Mouse (Mus musculus): ENCODE results near the gene Tmem260. TPM values are rescaled to one million over a fixed set of nuclear protein-coding genes. Genes with fewer than 3 reads are reported as not detected.
A peak's percentile ranks its signal among the peaks of the same experiment; 100 is the strongest.
"Not testable (repeated sequence)": the region's sequence is repeated elsewhere in the genome, so short reads cannot be mapped to it uniquely, and the experiment has no call there.

Gene Tmem260
- polyA plus RNA-seq, 1 experiment from 2014 or later = 6.7 TPM

DNA sequence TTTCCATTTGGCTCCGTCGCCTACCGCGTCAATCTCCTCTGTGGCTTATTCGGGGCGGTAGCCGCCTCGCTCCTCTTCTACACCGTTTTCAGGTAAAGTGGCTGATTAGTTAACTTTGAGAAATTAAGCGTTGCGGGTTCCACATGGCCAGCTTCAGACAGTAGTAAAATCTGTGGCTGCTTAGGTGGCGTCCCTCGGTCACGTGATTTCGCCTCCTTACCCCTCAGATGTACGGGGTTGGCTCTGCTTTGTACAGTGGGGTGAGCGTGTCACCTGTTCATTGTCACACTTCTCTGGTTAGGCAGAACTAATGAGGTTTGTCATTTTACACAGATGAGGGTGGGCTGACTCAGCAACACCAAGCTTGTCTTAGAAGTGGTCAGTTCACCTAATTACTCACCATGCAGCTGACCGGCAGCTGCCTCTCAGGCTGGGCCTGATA, 6.1 kb downstream of the Tmem260 start:
- H3K27me3 ChIP-seq = no peaks in the 10 kb centered on the region
- H3K9ac ChIP-seq = no peak overlapping the region
- peaks cover 12% of the 10 kb centered on the region for H3K36me3 ChIP-seq (replicated peaks)
- H3K4me2 ChIP-seq = no peak overlapping the region
- no peak for ATAC-seq (ENCODE audit: insufficient read depth)
- peaks cover 9% of the 10 kb centered on the region for H3K4me1 ChIP-seq (replicated peaks)
- no peaks in the 10 kb centered on the region for H3K9me3 ChIP-seq (replicated peaks)
- H3K4me3 ChIP-seq (replicated peaks) = no peak overlapping the region
- 83% methylated on average over 18 of the region's 18 CpGs for WGBS (ENCODE audit: insufficient replicate concordance)
- no peak overlapping the region for H3K27ac ChIP-seq (replicated peaks)

DNA sequence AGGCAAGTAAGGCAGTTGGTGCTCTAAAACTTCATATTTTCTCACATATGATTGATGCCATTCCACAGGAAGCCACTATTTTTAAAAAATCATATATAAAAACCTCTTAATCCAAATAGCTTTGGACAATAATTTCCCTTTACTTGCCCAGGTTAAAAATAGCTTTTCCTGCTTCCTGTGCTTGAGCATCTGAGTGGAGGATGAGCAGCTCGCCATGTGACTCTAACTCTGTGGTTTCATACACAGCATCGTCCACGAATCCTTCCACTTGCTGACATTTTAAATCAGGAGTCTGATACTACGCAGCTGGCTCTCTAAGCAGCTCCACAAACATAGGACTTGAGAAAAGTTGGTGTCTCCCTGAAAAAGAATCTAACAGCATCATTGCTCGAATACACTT, 7.5 kb downstream of the Tmem260 start:
- H3K9ac ChIP-seq = no peak overlapping the region
- no peak overlapping the region for H3K4me2 ChIP-seq
- no peak overlapping the region for H3K4me3 ChIP-seq (replicated peaks)
- no peaks in the 10 kb centered on the region for H3K27me3 ChIP-seq
- 53% methylated on average over 5 of the region's 5 CpGs for WGBS (ENCODE audit: insufficient replicate concordance)
- ATAC-seq (ENCODE audit: insufficient read depth) = no peak
- no peaks in the 10 kb centered on the region for H3K4me1 ChIP-seq (replicated peaks)
- H3K9me3 ChIP-seq (replicated peaks) = no peaks in the 10 kb centered on the region
- H3K36me3 ChIP-seq (replicated peaks) = peaks cover 12% of the 10 kb centered on the region
- no peak overlapping the region for H3K27ac ChIP-seq (replicated peaks)

DNA sequence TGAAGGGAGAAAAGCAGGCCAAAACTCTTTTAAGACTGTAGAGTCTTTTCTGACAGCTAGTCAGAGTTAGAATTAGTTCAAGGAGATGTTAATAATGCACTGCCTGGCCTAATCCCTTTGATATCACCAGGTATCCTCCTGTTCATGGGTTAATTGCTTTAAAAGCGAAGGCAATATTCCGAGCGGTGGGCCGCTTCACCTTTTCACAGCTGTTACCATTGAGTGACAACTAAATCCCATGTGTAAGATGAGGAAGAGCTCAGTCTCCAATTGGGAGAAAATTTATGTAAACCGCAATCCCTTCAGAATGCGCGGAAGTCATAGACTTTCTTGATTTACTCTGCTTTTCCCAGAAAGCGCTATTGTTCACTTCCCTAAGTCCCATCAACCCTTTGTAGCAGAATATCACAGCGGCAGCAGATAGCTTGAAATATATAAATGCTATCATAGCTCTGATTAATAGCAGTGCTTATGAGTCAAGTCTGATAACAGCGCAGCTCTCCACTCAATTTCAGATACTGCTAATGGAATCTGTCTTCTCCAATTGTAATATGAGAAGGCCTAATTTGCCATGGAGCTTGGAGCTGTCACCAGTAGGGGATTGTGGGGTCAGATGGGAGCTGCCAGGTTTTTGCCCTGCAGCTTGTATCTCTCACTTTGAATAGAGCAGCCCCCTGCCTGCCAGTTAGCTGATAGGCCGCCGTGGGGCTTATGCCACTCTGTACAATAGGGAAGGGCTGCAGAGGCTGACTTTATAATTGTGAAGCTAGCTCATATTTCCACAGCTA, 10.6 kb downstream of the Tmem260 start:
- no peaks in the 10 kb centered on the region for H3K4me1 ChIP-seq (replicated peaks)
- ATAC-seq (ENCODE audit: insufficient read depth) = no peak
- H3K36me3 ChIP-seq (replicated peaks) = peaks cover 17% of the 10 kb centered on the region
- H3K27ac ChIP-seq (replicated peaks) = no peak overlapping the region
- no peaks in the 10 kb centered on the region for H3K27me3 ChIP-seq
- no peak overlapping the region for H3K9ac ChIP-seq
- H3K9me3 ChIP-seq (replicated peaks) = no peaks in the 10 kb centered on the region
- 82% methylated on average over 12 of the region's 12 CpGs for WGBS (ENCODE audit: insufficient replicate concordance)
- H3K4me2 ChIP-seq = no peak overlapping the region
- H3K4me3 ChIP-seq (replicated peaks) = no peak overlapping the region

DNA sequence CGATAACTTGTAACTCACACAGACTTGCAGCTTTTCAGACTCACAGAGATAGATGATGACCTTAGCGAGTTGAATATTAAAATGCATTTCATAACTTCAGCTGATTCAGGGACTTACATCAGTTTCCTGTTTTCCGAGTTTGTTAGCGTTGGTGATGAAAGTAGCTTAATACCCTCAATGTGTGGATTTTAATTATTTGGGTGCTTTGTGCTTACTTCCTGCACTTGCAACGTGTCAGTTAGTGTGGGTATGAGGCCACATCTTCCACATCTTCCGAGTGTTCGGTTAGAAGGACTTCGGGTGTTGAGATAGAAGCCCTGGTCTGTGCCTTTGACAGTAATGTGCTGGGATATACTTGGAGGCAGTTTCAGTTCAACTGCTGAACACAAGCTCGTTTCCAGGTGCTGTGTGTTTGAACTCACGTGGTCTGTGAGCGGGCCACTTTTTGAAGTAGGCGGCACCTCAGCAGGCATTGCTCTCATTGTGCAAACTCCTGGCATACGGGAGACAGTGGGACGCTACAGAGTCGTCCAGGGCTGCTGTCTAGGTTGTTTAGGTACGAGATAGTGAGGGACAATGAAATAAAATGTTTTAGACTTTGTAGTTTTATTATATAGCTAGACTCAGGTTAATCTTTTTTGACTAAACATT, 11.5 kb downstream of the Tmem260 start:
- no peaks in the 10 kb centered on the region for H3K9me3 ChIP-seq (replicated peaks)
- ATAC-seq (ENCODE audit: insufficient read depth) = no peak
- H3K9ac ChIP-seq = no peak overlapping the region

DNA sequence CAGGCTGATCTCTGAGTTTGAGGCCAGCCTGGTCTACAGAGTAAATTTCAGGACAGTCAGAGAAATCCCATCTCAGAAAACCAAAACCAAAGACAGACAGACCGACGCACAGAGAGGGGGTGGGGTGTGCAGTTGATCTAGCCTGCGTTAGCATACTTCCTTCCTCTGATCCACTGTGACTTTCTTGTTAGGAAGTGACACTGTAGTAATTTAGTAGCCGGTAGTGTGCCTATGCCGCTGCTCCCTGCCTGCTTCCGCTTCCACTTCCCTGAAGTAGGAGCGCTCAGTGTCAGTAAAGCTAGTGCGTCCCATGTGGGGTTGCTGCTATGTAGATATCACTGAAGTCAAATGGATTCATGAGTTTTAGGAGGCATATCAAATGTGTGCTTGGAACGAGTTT, 13.0 kb downstream of the Tmem260 start:
- Histone ChIP-seq H3K27ac (replicated peaks) (no peak overlapping the region), H3K36me3 (replicated peaks) (peaks cover 7% of the 10 kb centered on the region), H3K9ac (no peak overlapping the region), H3K4me1 (replicated peaks) (no peaks in the 10 kb centered on the region), H3K4me2 (no peak overlapping the region), H3K4me3 (replicated peaks) (no peak overlapping the region), H3K27me3 (no peaks in the 10 kb centered on the region), H3K9me3 (replicated peaks) (no peaks in the 10 kb centered on the region)
- 49% methylated on average over 9 of the region's 9 CpGs for WGBS (ENCODE audit: insufficient replicate concordance)
- ATAC-seq (ENCODE audit: insufficient read depth) = no peak

More for the DNA sequence above, 11.5 kb downstream of the Tmem260 start:
- 78% methylated on average over 16 of the region's 16 CpGs for WGBS (ENCODE audit: insufficient replicate concordance)
- peaks cover 12% of the 10 kb centered on the region for H3K36me3 ChIP-seq (replicated peaks)
- no peak overlapping the region for H3K27ac ChIP-seq (replicated peaks)
- no peak overlapping the region for H3K4me2 ChIP-seq
- H3K27me3 ChIP-seq = no peaks in the 10 kb centered on the region
- no peaks in the 10 kb centered on the region for H3K4me1 ChIP-seq (replicated peaks)
- no peak overlapping the region for H3K4me3 ChIP-seq (replicated peaks)

DNA sequence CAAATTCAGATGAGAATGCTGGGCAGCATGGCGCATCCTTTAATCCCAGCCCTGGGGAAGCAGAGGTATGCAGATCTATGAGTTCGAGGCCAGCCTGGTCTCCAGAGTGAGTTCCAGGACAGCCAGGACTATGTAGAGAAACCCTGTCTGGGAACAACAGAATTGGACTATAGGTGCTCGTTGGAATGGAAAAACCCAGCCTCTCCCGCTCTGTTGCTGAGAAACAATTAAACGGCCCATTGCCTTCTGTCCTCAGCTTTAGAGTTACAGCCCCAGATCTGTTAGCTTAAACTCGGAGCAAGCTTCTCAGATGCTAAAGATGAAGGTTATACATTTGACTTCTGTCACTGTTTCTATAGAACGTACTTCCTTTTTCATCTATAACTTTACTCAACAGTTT, 22.4 kb downstream of the Tmem260 start:
- ATAC-seq (ENCODE audit: insufficient read depth) = no peak

DNA sequence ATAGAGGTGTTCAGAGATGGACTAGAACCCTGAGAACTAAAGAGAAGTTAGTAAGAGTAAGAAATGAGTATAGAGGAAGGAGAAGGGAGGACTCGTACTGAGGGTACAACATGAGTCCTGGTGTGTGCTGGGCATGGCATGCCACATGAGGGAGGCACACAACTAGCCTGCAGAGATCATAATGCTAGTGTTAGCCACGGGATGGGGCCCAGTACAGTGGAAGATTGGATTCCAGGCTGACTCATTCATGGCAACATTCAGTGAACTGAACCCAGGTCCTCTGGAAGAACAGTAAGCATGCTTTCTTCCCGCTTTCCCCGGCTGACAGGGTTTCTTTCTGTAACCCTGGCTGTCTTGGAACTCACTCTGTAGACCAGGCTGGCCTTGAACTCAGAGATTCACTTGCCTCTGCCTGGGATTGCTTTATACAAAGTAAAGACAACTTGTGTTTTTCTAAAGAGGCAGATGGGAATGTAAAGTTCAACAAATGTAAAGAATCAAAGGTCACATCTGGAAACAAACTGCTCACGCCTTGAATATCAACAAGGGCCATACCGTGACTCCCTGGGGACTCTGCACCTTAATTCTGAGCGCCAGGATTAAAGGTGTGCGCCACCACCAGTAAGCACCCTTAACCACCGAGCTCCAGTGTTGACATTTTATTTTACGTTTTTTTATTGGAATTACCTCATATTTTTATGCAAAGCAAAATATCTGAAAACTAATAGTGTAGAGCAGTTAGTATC, 25.0 kb downstream of the Tmem260 start:
- no peak overlapping the region for H3K4me3 ChIP-seq (replicated peaks)
- H3K4me1 ChIP-seq (replicated peaks) = no peaks in the 10 kb centered on the region; the same call in 1 of the 2 replicates
- 0 out of 2 replicates have a peak, but pooled peaks cover 5% of the 10 kb centered on the region for H3K36me3 ChIP-seq (replicated peaks)
- no peak for ATAC-seq (ENCODE audit: insufficient read depth)
- H3K9me3 ChIP-seq (replicated peaks) = no peaks in the 10 kb centered on the region
- H3K27me3 ChIP-seq = no peaks in the 10 kb centered on the region
- H3K27ac ChIP-seq (replicated peaks) = no peak overlapping the region
- H3K9ac ChIP-seq = no peak overlapping the region
- H3K4me2 ChIP-seq = no peak overlapping the region
- 74% methylated on average over 10 of the region's 10 CpGs for WGBS (ENCODE audit: insufficient replicate concordance)

More for the DNA sequence above, 22.4 kb downstream of the Tmem260 start:
- H3K4me2 ChIP-seq = no peak overlapping the region
- WGBS (ENCODE audit: insufficient replicate concordance) = 75% methylated on average over 7 of the region's 7 CpGs
- H3K27me3 ChIP-seq = no peaks in the 10 kb centered on the region
- H3K27ac ChIP-seq (replicated peaks) = no peak overlapping the region
- H3K36me3 ChIP-seq (replicated peaks) = no peaks in the 10 kb centered on the region
- no peaks in the 10 kb centered on the region for H3K9me3 ChIP-seq (replicated peaks)
- no peak overlapping the region for H3K4me3 ChIP-seq (replicated peaks)
- H3K4me1 ChIP-seq (replicated peaks) = no peaks in the 10 kb centered on the region; the same call in 1 of the 2 replicates
- no peak overlapping the region for H3K9ac ChIP-seq

GRCm38 (mm10) chr14:48472179-48472578, 26.3 kb downstream of the Tmem260 start:
- Histone ChIP-seq H3K36me3 (replicated peaks) (0 out of 2 replicates have a peak, but pooled peaks cover 5% of the 10 kb centered on the region), H3K9ac (no peak overlapping the region), H3K4me2 (no peak overlapping the region), H3K4me1 (replicated peaks) (no peaks in the 10 kb centered on the region; the same call in 1 of the 2 replicates), H3K4me3 (replicated peaks) (no peak overlapping the region), H3K27me3 (no peaks in the 10 kb centered on the region), H3K27ac (replicated peaks) (no peak overlapping the region), H3K9me3 (replicated peaks) (no peaks in the 10 kb centered on the region)
- 46% methylated on average over 9 of the region's 9 CpGs for WGBS (ENCODE audit: insufficient replicate concordance)
- ATAC-seq (ENCODE audit: insufficient read depth) = no peak

GRCm38 (mm10) chr14:48475370-48475769, 29.4 kb downstream of the Tmem260 start:
- Histone ChIP-seq H3K9ac (no peak overlapping the region), H3K4me2 (no peak overlapping the region), H3K27ac (replicated peaks) (peak overlapping the region; percentile 29; the same call in 1 of the 2 replicates), H3K4me3 (replicated peaks) (no peak overlapping the region), H3K36me3 (replicated peaks) (peaks cover 22% of the 10 kb centered on the region), H3K9me3 (replicated peaks) (no peaks in the 10 kb centered on the region), H3K4me1 (replicated peaks) (no peaks in the 10 kb centered on the region; the same call in 1 of the 2 replicates), H3K27me3 (no peaks in the 10 kb centered on the region)
- ATAC-seq (ENCODE audit: insufficient read depth) = no peak
- WGBS (ENCODE audit: insufficient replicate concordance) = 67% methylated on average over 1 of the region's 1 CpGs

- not testable (repeated sequence) for H3K4me1 ChIP-seq (replicated peaks); H3K27me3 ChIP-seq; H3K9ac ChIP-seq; ATAC-seq (ENCODE audit: insufficient read depth); H3K4me3 ChIP-seq (replicated peaks); H3K4me2 ChIP-seq; H3K9me3 ChIP-seq (replicated peaks)
- WGBS (ENCODE audit: insufficient replicate concordance) = 55% methylated on average over 3 of the region's 3 CpGs
- H3K27ac ChIP-seq (replicated peaks) = peak overlapping the region; percentile 41; the same call in 1 of the 2 replicates
- H3K36me3 ChIP-seq (replicated peaks) = peaks cover 22% of the 10 kb centered on the region
These were observed 29.9 kb downstream of the Tmem260 start for GRCm38 (mm10) chr14:48475834-48476233.

- no peak for ATAC-seq (ENCODE audit: insufficient read depth)
- H3K36me3 ChIP-seq (replicated peaks) = peaks cover 22% of the 10 kb centered on the region
- 73% methylated on average over 8 of the region's 8 CpGs for WGBS (ENCODE audit: insufficient replicate concordance)
These were observed 30.4 kb downstream of the Tmem260 start for GRCm38 (mm10) chr14:48476278-48476677.

More at GRCm38 (mm10) chr14:48476278-48476677, 30.4 kb downstream of the Tmem260 start:
- Histone ChIP-seq H3K4me2 (no peak overlapping the region), H3K27me3 (no peaks in the 10 kb centered on the region), H3K9me3 (replicated peaks) (no peaks in the 10 kb centered on the region), H3K4me1 (replicated peaks) (no peaks in the 10 kb centered on the region; the same call in 1 of the 2 replicates), H3K27ac (replicated peaks) (peak overlapping the region; percentile 41; the same call in 1 of the 2 replicates), H3K9ac (no peak overlapping the region), H3K4me3 (replicated peaks) (no peak overlapping the region)
